Mouse (Mus musculus) embryo, embryonic 11.5 days (tissue): Measurements from ENCODE around the gene Plbd2.
A peak's percentile ranks its signal among the peaks of the same experiment; 100 is the strongest.
"Not testable (repeated sequence)": the region's sequence is repeated elsewhere in the genome, so short reads cannot be mapped to it uniquely, and the experiment has no call there.

Source experiments
- DNase-seq: peaks from one replicate; pipeline ENCODE4 v3.0.0-alpha.2; 2012; ENCODE audit warnings: low read depth, low spot score

The Plbd2 gene

GRCm38 (mm10) chr5:120510982-120511642 is 7.7 kb upstream of the Plbd2 start, which contains the start of gene Slc8b1:
Gene Slc8b1 (plus strand): TSS chr5:120511168.
- DNase-seq = peak; percentile 87

- no peak for DNase-seq
Measured at GRCm38 (mm10) chr5:120507311-120507710, 3.9 kb upstream of the Plbd2 start.

GRCm38 (mm10) chr5:120506490-120506889 is 3.1 kb upstream of the Plbd2 start:
- DNase-seq = no peak

- no peak for DNase-seq
Measured at GRCm38 (mm10) chr5:120505781-120506180, 2.4 kb upstream of the Plbd2 start.

GRCm38 (mm10) chr5:120505368-120505767 is 1.9 kb upstream of the Plbd2 start:
- DNase-seq = peak; percentile 57

- DNase-seq = no peak
Measured at GRCm38 (mm10) chr5:120502675-120503143, 716 bp downstream of the Plbd2 start.

GRCm38 (mm10) chr5:120502147-120502621 is 1.2 kb downstream of the Plbd2 start:
- no peak for DNase-seq

GRCm38 (mm10) chr5:120500609-120501008 is 2.8 kb downstream of the Plbd2 start:
- DNase-seq = not testable (repeated sequence)

- no peak for DNase-seq
Measured at GRCm38 (mm10) chr5:120499202-120499601, 4.2 kb downstream of the Plbd2 start.

GRCm38 (mm10) chr5:120497071-120497470 is 6.4 kb downstream of the Plbd2 start:
- no peak for DNase-seq

GRCm38 (mm10) chr5:120495703-120496226 is 7.7 kb downstream of the Plbd2 start:
- DNase-seq = no peak

- DNase-seq = no peak
Measured at GRCm38 (mm10) chr5:120495064-120495702, 8.2 kb downstream of the Plbd2 start.

- DNase-seq = no peak
Measured at GRCm38 (mm10) chr5:120493873-120494395, 9.5 kb downstream of the Plbd2 start.

- DNase-seq = no peak
Measured at GRCm38 (mm10) chr5:120493440-120493839, 10.0 kb downstream of the Plbd2 start.

GRCm38 (mm10) chr5:120492437-120492836 is 11.0 kb downstream of the Plbd2 start:
- DNase-seq = no peak

- no peak for DNase-seq
Measured at GRCm38 (mm10) chr5:120490679-120491192, 12.7 kb downstream of the Plbd2 start.

GRCm38 (mm10) chr5:120487844-120488243 is 15.6 kb downstream of the Plbd2 start:
- DNase-seq = no peak

- no peak for DNase-seq
Measured at GRCm38 (mm10) chr5:120483399-120483798, 20.0 kb downstream of the Plbd2 start.

- no peak for DNase-seq
Measured at GRCm38 (mm10) chr5:120481205-120481604, 22.2 kb downstream of the Plbd2 start.

GRCm38 (mm10) chr5:120479538-120479937 is 23.9 kb downstream of the Plbd2 start:
- DNase-seq = no peak

- DNase-seq = no peak
Measured at GRCm38 (mm10) chr5:120477993-120478392, 25.4 kb downstream of the Plbd2 start.

- DNase-seq = no peak
Measured at GRCm38 (mm10) chr5:120476296-120476695, 27.1 kb downstream of the Plbd2 start, which contains the start of gene Sds. Gene Sds (plus strand): TSS chr5:120476526.
